Mouse (Mus musculus): Measurements from ENCODE around the gene Ing2.

- TF ChIP-seq CTCF (IDR thresholded peaks at IDR 0.05) (no peak), POLR2A (IDR thresholded peaks at IDR 0.05; ENCODE audit: insufficient read depth, low read depth, low read length) (no peak), EP300 (IDR thresholded peaks at IDR 0.05; ENCODE audit: insufficient read depth, low read depth, low read length) (no peak)
These were observed 43.3 kb upstream of the Ing2 start for GRCm38 (mm10) chr8:47718641-47719040.

All from heart, adult 2 months (tissue).